Mouse (Mus musculus): ENCODE results near the gene Klrg2. TPM values are rescaled to one million over a fixed set of nuclear protein-coding genes. Genes with fewer than 3 reads are reported as not detected.

Gene Klrg2
- total and polyA plus RNA-seq, 3 experiments: 1.0 to 6.2 TPM; not detected in 1

GRCm38 (mm10) chr6:38676723-38677122, 39.7 kb upstream of the Klrg2 start (continued):
- TF ChIP-seq MXI1 (IDR thresholded peaks at IDR 0.05; ENCODE audit: low read depth, low read length) (peak; percentile 86), CTCF (IDR thresholded peaks at IDR 0.05 in 2 of 3, conservative IDR thresholded peaks at IDR 0.05 in 1 of 3; ENCODE audit: control insufficient read depth in 1 of 3, insufficient read depth in 1 of 3, low read depth in 2 of 3, low read length in 3 of 3, poor library complexity in 1 of 3, severe bottlenecking in 1 of 3) (no peak), MAFK (IDR thresholded peaks at IDR 0.05; ENCODE audit: borderline replicate concordance, low read depth, low read length) (no peak), TAL1 (IDR thresholded peaks at IDR 0.05; ENCODE audit: low read length) (no peak), CHD2 (IDR thresholded peaks at IDR 0.05; ENCODE audit: low read length) (no peak), ELF1 (IDR thresholded peaks at IDR 0.05; ENCODE audit: low read depth, low read length) (no peak), KAT2A (conservative IDR thresholded peaks at IDR 0.05; ENCODE audit: low read depth, low read length) (no peak), JUND (IDR thresholded peaks at IDR 0.05; ENCODE audit: low read depth, low read length) (no peak), E2F4 (IDR thresholded peaks at IDR 0.05; ENCODE audit: borderline replicate concordance, low read depth, low read length) (no peak), TCF12 (IDR thresholded peaks at IDR 0.05; ENCODE audit: low read depth, low read length) (no peak), CHD1 (IDR thresholded peaks at IDR 0.05; ENCODE audit: low read depth, low read length) (no peak), SMC3 (IDR thresholded peaks at IDR 0.05; ENCODE audit: low read depth, low read length) (no peak), POLR2A (IDR thresholded peaks at IDR 0.05; ENCODE audit: control insufficient read depth in 1 of 2, insufficient read depth in 1 of 2, low read depth in 1 of 2, low read length in 2 of 2, poor library complexity in 1 of 2) (peak; percentile 31 to 49; a peak in 2 of 4 replicates), RCOR1 (IDR thresholded peaks at IDR 0.05; ENCODE audit: low read depth, low read length) (no peak), NRF1 (IDR thresholded peaks at IDR 0.05; ENCODE audit: insufficient read depth, low read depth, low read length, poor library complexity, severe bottlenecking) (no peak), TBP (IDR thresholded peaks at IDR 0.05; ENCODE audit: low read depth, low read length) (no peak), ZC3H11A (IDR thresholded peaks at IDR 0.05; ENCODE audit: low read depth, low read length) (no peak), EP300 (IDR thresholded peaks at IDR 0.05; ENCODE audit: low read depth in 1 of 2, low read length in 2 of 2) (no peak), MAZ (IDR thresholded peaks at IDR 0.05; ENCODE audit: low read depth, low read length) (no peak), POLR2AphosphoS5 (IDR thresholded peaks at IDR 0.05; ENCODE audit: borderline replicate concordance, low read depth, low read length) (no peak)

DNA sequence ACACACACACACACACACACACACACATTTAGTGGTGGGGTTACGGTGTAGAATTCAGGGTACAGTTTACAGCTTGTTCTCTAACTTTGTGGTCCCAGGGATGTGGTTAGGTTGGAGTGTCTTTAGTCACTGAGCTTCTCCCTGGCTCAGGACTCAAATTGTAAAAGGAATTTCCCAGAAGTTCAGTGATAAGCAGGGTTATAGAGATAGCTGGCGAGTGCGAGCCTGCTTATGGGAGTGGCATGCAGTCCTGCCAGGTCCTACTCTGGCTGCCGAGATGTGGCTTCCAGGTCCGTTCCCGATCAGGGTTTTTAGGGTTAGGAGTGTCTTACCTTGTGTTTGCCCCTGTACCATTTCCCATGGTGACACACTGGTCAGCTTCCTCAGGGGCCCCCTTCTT, 39.2 kb upstream of the Klrg2 start:
- Histone ChIP-seq H3K27me3 (ENCODE audit: control insufficient read depth in 1 of 2, insufficient read depth in 2 of 2, low read length in 2 of 2) (no peaks in the 10 kb centered on the region), H3K27ac (ENCODE audit: control insufficient read depth, low read depth, low read length) (peak overlapping the region; percentile 84), H3K9me3 (replicated peaks; ENCODE audit: insufficient read depth, low read length) (no peaks in the 10 kb centered on the region), H3K9ac (ENCODE audit: control insufficient read depth, low read depth, low read length, poor library complexity, severe bottlenecking) (peak overlapping the region; percentile 75), H3K4me1 (ENCODE audit: control insufficient read depth in 1 of 2, insufficient read depth in 2 of 2, low read length in 2 of 2) (peaks cover 8 to 29% of the 10 kb centered on the region in 2 experiments), H3K36me3 (ENCODE audit: control insufficient read depth in 1 of 2, insufficient read depth in 2 of 2, low read length in 2 of 2) (peaks cover 0 to 9% of the 10 kb centered on the region in 2 experiments; a peak in 2 of 4 replicates), H3K79me2 (ENCODE audit: control insufficient read depth, insufficient read depth, low read length, poor library complexity) (no peaks in the 10 kb centered on the region; the same call in 1 of the 2 replicates), H3K4me3 (ENCODE audit: control insufficient read depth in 1 of 2, insufficient read depth in 1 of 2, low read depth in 2 of 2, low read length in 2 of 2) (peak overlapping the region; percentile 52 to 63)
- TF ChIP-seq RCOR1 (IDR thresholded peaks at IDR 0.05; ENCODE audit: low read depth, low read length) (no peak), GATA1 (IDR thresholded peaks at IDR 0.05; ENCODE audit: low read depth, low read length) (peak; percentile 60), POLR2AphosphoS2 (IDR thresholded peaks at IDR 0.05; ENCODE audit: low read length) (no peak), USF2 (IDR thresholded peaks at IDR 0.05; ENCODE audit: borderline replicate concordance in 1 of 2, insufficient read depth in 1 of 2, low read depth in 1 of 2, low read length in 2 of 2) (no peak), ZC3H11A (IDR thresholded peaks at IDR 0.05; ENCODE audit: low read depth, low read length) (no peak), MYB (IDR thresholded peaks at IDR 0.05; ENCODE audit: low read depth, low read length) (no peak), CTCF (IDR thresholded peaks at IDR 0.05 in 2 of 3, conservative IDR thresholded peaks at IDR 0.05 in 1 of 3; ENCODE audit: control insufficient read depth in 1 of 3, insufficient read depth in 1 of 3, low read depth in 2 of 3, low read length in 3 of 3, poor library complexity in 1 of 3, severe bottlenecking in 1 of 3) (no peak), TCF12 (IDR thresholded peaks at IDR 0.05; ENCODE audit: low read depth, low read length) (no peak), JUND (IDR thresholded peaks at IDR 0.05; ENCODE audit: low read depth, low read length) (no peak), ELF1 (IDR thresholded peaks at IDR 0.05; ENCODE audit: low read depth, low read length) (no peak), POLR2A (IDR thresholded peaks at IDR 0.05; ENCODE audit: control insufficient read depth in 1 of 2, insufficient read depth in 1 of 2, low read depth in 1 of 2, low read length in 2 of 2, poor library complexity in 1 of 2) (peak in 1 of 2 experiments; percentile 35; a peak in 2 of 4 replicates), USF1 (IDR thresholded peaks at IDR 0.05; ENCODE audit: low read depth, low read length) (no peak), MXI1 (IDR thresholded peaks at IDR 0.05; ENCODE audit: low read depth, low read length) (no peak), ETS1 (IDR thresholded peaks at IDR 0.05; ENCODE audit: low read depth, low read length) (no peak), SMC3 (IDR thresholded peaks at IDR 0.05; ENCODE audit: low read depth, low read length) (no peak)
- peak; percentile 72 for DNase-seq (ENCODE audit: low read depth, low spot score)
